Mouse (Mus musculus) ES-Bruce4 (cell line): Measurements from ENCODE around the gene Rassf5. TPM values are rescaled to one million over a fixed set of nuclear protein-coding genes. Genes with fewer than 3 reads are reported as not detected.

Experiments
- H3K27ac ChIP-seq: 2 replicates; pipeline ENCODE4 v1.5.1; 2012; ENCODE audit warnings: low read length, inconsistent platforms; ENCODE audit not compliant: insufficient read depth
- H3K27me3 ChIP-seq: 2 replicates; pipeline ENCODE4 v1.6.1; 2012; ENCODE audit warnings: mild to moderate bottlenecking, low read length, inconsistent platforms; ENCODE audit not compliant: control insufficient read depth, poor library complexity, insufficient read depth, severe bottlenecking
- H3K36me3 ChIP-seq: 2 replicates; pipeline ENCODE4 v1.6.1; 2012; ENCODE audit warnings: inconsistent platforms, mild to moderate bottlenecking, low read length, moderate library complexity; ENCODE audit not compliant: control insufficient read depth, poor library complexity, insufficient read depth, severe bottlenecking
- H3K4me1 ChIP-seq: one replicate; pipeline ENCODE4 v1.8.1; 2011; ENCODE audit warnings: low read length; ENCODE audit not compliant: control insufficient read depth, insufficient read depth
- H3K4me3 ChIP-seq: 2 replicates; pipeline ENCODE4 v1.5.1; 2011; ENCODE audit warnings: low read depth, mild to moderate bottlenecking, low read length
- H3K9ac ChIP-seq: 2 replicates; pipeline ENCODE4 v1.6.1; 2012; ENCODE audit warnings: low read depth, mild to moderate bottlenecking, inconsistent platforms; ENCODE audit not compliant: poor library complexity, severe bottlenecking
- H3K9me3 ChIP-seq: replicated peaks from 2 replicates; pipeline ENCODE4 v1.6.1; 2012; ENCODE audit warnings: mild to moderate bottlenecking, low read length, inconsistent platforms; ENCODE audit not compliant: control insufficient read depth, poor library complexity, insufficient read depth, severe bottlenecking
- CTCF ChIP-seq: IDR thresholded peaks from one replicate; pipeline ENCODE4 v1.8.1; 2011; ENCODE audit warnings: low read depth, low read length
- EP300 ChIP-seq: IDR thresholded peaks from 2 replicates; pipeline ENCODE4 v1.6.1; 2011; ENCODE audit warnings: low read depth, low read length; ENCODE audit not compliant: insufficient read depth
- POLR2A ChIP-seq: IDR thresholded peaks from one replicate; pipeline ENCODE4 v1.8.1; 2011; ENCODE audit warnings: low read length; ENCODE audit not compliant: insufficient read depth
- polyA plus RNA-seq: library from polyadenylated mRNA; stranded (reverse); fragments of >200 nt; gene quantifications from 2 replicates; pipeline ENCODE4 v1.2.4, GENCODE M21; 2011; ENCODE audit warnings: low read depth; ENCODE audit not compliant: missing spikeins, insufficient read depth, insufficient read length

Gene Rassf5
- polyA plus RNA-seq, 1 experiment: 0.45 TPM

DNA sequence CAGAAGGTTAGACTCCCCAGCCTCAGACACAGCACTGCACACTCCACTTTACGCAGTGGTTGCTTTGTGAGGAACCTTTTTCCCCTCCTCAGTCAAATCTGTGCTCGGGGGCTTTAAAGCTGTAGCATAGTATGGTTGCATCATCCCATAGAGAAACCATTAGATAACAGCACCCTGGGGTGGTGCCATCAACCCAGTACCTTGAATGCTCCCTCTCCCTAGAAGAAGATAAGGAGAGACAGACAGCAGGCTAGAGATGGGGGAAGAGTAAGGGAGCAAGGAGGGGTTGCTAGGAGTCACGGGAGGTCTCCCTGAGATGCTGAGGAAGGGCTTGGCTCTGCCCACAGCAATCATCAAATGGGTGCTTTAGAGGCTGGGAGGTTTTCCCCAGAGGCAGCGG lies 43.7 kb downstream of the Rassf5 start:
- Histone ChIP-seq H3K27ac (no peak overlapping the region), H3K27me3 (no peaks in the 10 kb centered on the region)

DNA sequence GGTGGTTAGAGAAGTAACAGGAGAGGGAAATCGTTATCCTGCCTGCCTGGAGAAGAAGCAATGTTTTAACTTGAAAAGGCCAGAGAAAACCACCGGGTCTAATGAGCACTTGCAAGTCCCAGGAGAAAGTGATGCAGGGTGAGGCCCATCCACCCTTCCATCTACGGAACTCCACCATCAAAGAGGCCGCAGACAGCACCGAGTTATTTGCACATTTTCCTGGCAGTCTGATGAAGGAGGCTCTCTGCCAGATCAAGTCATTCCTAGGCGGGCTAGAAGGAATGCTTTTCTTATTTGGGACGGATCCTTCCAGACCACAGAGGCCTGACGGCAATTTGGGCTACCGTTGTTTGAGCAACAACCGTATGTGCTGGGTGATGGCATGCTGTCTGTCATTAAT lies 44.5 kb downstream of the Rassf5 start:
- H3K4me1 ChIP-seq: no peaks in the 10 kb centered on the region
- H3K4me3 ChIP-seq: no peak overlapping the region
- H3K27ac ChIP-seq: no peak overlapping the region
- H3K27me3 ChIP-seq: no peaks in the 10 kb centered on the region
- H3K9me3 ChIP-seq: no peaks in the 10 kb centered on the region
- TF ChIP-seq POLR2A: no peak
- no peak for TF ChIP-seq CTCF
- no peak for TF ChIP-seq EP300
- H3K9ac ChIP-seq: no peak overlapping the region
- H3K36me3 ChIP-seq: no peaks in the 10 kb centered on the region

More for the DNA sequence above, 43.7 kb downstream of the Rassf5 start:
- H3K9ac ChIP-seq: no peak overlapping the region
- no peak overlapping the region for H3K4me3 ChIP-seq
- no peaks in the 10 kb centered on the region for H3K9me3 ChIP-seq
- H3K36me3 ChIP-seq: no peaks in the 10 kb centered on the region
- no peaks in the 10 kb centered on the region for H3K4me1 ChIP-seq
- TF ChIP-seq CTCF: no peak
- no peak for TF ChIP-seq POLR2A
- TF ChIP-seq EP300: no peak

GRCm38 (mm10) chr1:131199976-131200375 lies 45.1 kb downstream of the Rassf5 start:
- TF ChIP-seq CTCF (no peak), EP300 (no peak), POLR2A (no peak)
- no peaks in the 10 kb centered on the region for H3K9me3 ChIP-seq
- no peaks in the 10 kb centered on the region for H3K4me1 ChIP-seq
- no peaks in the 10 kb centered on the region for H3K27me3 ChIP-seq
- H3K27ac ChIP-seq: no peak overlapping the region
- peak overlapping the region; percentile 5; the same call in 1 of the 2 replicates for H3K4me3 ChIP-seq
- H3K36me3 ChIP-seq: no peaks in the 10 kb centered on the region
- no peak overlapping the region for H3K9ac ChIP-seq

DNA sequence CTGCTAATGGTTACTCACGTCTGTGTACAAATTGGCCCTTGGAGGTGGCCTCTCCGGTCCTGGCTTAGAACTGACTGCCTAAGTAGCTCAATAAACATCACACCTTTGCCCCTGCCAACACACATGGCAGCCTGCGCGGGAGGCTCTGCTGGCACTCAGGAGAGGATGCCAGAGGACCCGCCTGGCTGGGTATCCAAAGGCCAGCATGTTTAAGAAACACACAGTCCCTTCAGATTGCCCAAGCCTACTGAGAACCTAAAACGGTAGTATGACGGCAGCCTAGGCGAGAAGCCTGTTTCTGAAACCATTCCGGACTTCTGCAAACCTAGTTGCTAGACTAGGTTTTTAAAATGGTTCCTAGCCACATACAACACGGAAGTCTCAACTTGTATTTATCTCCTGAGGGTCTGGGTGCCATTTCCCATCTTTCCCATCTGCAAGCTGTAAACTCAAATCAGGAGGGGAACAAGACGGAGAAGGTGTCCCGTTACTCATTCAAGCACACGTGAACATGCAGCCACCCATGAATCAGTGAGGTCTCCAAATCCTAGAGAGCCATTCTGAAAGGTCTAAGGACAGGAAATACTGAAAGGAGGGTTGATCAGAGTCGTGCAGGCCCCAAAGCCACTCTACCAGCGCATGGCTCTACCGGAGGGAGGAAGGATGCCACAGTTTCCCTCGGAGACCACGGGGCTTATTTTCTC lies 45.8 kb downstream of the Rassf5 start:
- Histone ChIP-seq H3K9ac (no peak overlapping the region), H3K36me3 (no peaks in the 10 kb centered on the region), H3K4me1 (no peaks in the 10 kb centered on the region), H3K27me3 (no peaks in the 10 kb centered on the region), H3K9me3 (no peaks in the 10 kb centered on the region), H3K27ac (no peak overlapping the region), H3K4me3 (peak overlapping the region; percentile 5; the same call in 1 of the 2 replicates)
- TF ChIP-seq CTCF: no peak
- no peak for TF ChIP-seq POLR2A
- TF ChIP-seq EP300: no peak

DNA sequence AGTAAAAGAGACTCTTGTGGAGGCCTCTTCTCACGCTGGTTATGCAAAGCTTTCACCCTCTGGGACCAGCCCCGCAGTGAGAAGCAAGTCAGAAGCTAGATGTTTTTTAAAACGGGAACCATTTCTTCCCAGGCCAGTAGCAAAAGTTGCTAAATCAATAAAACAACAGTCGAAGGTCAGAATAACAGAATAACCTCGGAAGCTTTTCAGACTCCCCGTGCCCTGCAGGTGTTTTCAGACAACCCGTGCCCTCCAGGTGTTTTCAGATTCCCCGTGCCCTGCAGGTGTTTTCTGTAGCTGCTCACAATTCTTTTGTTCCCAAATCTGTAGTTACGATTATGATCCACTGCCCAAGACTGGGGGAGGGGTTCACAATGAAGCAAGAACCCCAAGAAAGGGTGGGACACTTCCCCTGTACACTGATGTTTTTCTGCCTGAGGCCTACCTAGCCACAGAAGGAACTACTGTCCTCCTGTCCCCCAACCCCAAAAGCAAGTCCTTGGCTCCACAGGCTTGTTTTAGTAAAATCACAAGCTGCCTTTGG lies 46.6 kb downstream of the Rassf5 start:
- TF ChIP-seq POLR2A (no peak), EP300 (no peak), CTCF (no peak)
- Histone ChIP-seq H3K27me3 (no peaks in the 10 kb centered on the region), H3K36me3 (no peaks in the 10 kb centered on the region), H3K9ac (no peak overlapping the region), H3K4me3 (no peak overlapping the region), H3K9me3 (no peaks in the 10 kb centered on the region), H3K4me1 (no peaks in the 10 kb centered on the region), H3K27ac (no peak overlapping the region)

GRCm38 (mm10) chr1:131196107-131196506 lies 49.0 kb downstream of the Rassf5 start:
- no peak overlapping the region for H3K27ac ChIP-seq
- no peaks in the 10 kb centered on the region for H3K9me3 ChIP-seq
- TF ChIP-seq CTCF: no peak
- TF ChIP-seq POLR2A: no peak
- TF ChIP-seq EP300: no peak
- H3K9ac ChIP-seq: no peak overlapping the region
- no peak overlapping the region for H3K4me3 ChIP-seq
- H3K36me3 ChIP-seq: no peaks in the 10 kb centered on the region
- H3K4me1 ChIP-seq: no peaks in the 10 kb centered on the region
- H3K27me3 ChIP-seq: no peaks in the 10 kb centered on the region
